Mouse (Mus musculus) left cerebral cortex, postnatal 4 days (tissue): Measurements from ENCODE around the gene Pcsk4. TPM values are rescaled to one million over a fixed set of nuclear protein-coding genes. Genes with fewer than 3 reads are reported as not detected.

ENCODE experiments used
- DNase-seq: peaks from one replicate; pipeline ENCODE4 v3.0.0-alpha.2; 2022
- intact Hi-C: fragments of 180-260 bp; cut with DNase I; formaldehyde crosslinking; loops from one replicate; pipeline ENCODE4 v1.15.1; 2025
- total RNA-seq, 2 experiments: library from RNA; stranded (reverse); gene quantifications; 2 replicates each; pipeline ENCODE4 v1.2.3; 2021

The Pcsk4 gene
- total RNA-seq, 2 experiments from 2014 or later, result 8.1 to 10.5 TPM

DNA sequence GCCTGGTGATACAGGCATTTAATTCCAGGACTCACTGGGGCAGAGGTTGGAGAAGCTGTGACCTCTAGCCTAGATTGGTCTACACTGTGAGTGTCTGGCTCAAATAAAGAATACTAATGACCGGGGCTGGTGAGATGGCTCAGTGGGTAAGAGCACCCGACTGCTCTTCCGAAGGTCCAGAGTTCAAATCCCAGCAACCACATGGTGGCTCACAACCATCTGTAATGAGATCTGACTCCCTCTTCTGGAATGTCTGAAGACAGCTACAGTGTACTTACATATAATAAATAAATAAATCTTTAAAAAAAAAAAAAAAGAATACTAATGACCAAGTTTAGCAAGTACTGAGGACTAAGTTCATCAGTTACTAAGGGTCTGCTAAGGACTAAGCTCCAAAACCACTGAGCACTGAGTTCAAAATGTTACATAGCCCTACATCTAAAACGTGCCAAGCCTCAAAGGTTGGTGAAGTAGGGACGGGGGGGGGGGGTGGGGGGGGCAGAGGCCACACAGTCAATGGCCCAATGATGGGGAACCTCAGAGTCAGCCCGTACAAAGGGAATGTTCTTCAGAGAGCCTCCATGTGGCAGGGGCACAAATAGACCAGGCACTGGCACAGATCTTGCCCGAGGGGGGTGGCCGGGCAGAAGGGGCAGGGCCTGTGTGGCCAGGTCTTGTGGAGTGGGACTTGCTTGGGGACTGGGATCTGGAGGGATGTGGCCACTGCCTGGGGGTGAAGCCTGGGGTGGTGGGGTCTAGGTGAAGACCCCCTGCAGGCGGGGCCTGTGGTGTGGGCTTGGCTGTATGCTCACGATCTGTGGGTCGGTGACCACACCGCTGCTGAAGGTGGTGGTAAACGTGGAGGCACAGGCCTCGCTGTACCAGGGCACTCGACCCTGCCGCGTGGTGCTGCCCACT lies 4.9 kb downstream of the Pcsk4 start:
- intact Hi-C loops, result no loop called here
- no peak for DNase-seq

DNA sequence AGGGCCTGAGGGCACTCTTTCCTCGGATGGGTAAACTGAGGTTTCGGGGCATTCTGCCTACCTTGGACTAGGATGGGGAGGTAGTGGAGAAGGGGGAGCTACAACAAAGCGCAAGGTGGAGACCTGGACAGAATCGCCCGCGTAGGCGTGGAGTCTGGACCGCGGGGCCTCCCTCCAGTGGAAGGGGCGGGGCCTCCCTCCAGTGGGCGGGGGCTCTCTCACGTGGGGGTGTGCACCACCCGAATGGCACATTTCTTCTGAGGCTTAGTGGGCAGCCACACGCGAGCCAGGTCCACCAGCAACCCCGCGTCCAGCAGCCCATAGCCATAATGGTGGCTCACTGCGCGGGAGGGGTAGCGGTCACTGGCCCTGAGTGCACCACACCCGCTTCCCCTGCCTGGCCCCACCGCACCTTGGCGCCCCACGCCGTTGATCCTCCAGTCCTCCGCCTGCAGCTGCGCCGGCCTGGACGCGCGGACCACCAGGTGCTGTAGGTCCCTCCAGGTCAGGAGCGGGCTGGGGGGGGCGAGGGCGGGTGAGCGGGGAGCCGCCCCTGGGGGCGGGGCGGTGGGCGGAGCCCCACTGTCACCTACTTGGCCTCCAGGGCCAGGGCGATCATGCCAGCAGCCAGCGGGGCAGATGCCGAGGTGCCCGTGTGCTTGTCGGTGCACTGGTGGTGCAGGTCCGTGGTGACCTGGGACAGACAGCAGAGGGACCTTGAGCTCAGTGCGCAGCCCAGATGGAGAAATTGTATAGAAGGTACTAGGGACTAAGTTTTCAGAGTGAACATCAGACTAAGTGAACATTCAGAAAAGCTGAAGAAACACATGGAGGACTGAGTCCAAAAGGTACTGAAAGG lies 5.8 kb downstream of the Pcsk4 start:
- intact Hi-C loops, result no loop called here

GRCm38 (mm10) chr10:80322811-80323211 lies 6.5 kb downstream of the Pcsk4 start:
- no peak for DNase-seq
- intact Hi-C loops, result no loop called here

More for the DNA sequence above, 5.8 kb downstream of the Pcsk4 start:
- peak; percentile 59 for DNase-seq

GRCm38 (mm10) chr10:80321670-80322581 lies 7.4 kb downstream of the Pcsk4 start:
- no peak for DNase-seq
- intact Hi-C loops, result no loop called here

DNA sequence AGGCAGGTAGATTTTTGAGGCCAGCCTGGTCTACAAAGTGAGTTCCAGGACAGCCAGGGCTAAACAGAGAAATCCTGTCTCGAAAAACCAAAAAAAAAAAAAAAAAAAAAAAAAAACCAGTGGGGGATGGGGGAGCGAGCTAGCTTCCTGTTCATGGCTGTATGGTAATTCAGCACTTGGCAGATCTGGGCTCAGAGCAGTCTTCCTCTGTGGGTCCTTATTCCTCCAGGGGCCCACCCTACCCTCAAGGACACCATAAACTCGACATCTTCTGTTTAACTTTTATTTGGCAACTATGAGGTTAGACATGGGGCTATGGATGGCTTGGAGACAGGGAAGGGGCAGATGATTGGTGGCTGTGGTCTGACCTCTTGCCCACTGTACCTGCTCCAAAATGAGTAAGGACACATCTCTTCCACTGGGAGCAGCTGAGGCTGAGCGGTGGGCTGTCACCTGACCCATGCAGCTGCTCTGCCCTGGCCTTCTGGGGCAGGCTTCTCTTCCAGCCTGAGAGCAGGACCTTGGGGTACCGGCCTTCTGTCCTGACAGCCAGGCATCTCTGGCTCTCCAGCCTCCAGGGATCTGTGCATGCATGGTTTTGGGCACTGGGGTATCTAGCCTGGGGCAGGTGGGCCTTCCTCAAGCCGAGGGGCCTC lies 8.2 kb downstream of the Pcsk4 start:
- no peak for DNase-seq

DNA sequence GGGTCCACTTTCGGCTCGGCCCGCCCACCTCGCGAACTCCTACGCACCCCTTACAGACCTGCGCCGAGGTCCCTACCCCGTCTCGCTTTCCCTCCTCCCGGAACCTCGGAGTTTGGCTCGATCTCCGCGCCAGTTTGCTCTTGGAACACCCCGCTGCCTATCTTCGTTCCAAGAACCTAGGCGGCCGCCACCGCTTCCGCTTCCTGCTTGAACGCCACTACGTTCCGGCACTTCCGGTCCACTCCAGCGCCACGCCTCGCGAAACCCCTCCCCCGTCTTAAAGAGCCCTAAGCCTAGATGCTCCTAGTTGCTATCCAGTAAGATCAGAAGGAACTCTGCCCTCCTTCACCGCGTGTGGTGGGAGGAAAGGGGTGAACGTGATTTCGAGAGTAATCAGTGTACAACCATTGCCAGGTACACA lies 8.9 kb downstream of the Pcsk4 start, which contains the start of gene 2310011J03Rik:
Gene 2310011J03Rik (minus strand): TSS at position 198 of the 421 bp plus-strand sequence.
- intact Hi-C loops, result no loop called here
- peak; percentile 90 for DNase-seq

More for the DNA sequence above, 8.2 kb downstream of the Pcsk4 start:
- intact Hi-C loops, result no loop called here

DNA sequence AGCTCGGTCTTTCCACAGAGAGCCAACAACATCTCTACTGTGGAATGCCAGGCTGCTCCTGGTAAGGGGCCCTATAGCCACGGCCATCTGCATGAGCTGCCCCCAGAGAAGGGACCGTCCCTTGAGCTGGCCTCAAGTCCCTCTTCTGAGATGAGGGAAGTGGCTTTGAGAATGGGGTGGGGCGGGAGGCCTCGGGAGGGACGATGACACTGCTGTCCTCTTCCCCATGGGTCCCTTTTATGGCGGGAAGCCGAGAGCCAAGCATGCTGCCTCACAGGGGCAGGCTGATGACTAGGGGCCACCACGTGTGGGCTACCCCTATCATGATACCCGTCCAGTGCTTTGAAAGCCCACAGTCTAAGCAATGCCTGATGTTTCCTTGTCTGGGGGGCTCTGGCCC lies 12.3 kb downstream of the Pcsk4 start:
- intact Hi-C loops, result no loop called here
- no peak for DNase-seq

DNA sequence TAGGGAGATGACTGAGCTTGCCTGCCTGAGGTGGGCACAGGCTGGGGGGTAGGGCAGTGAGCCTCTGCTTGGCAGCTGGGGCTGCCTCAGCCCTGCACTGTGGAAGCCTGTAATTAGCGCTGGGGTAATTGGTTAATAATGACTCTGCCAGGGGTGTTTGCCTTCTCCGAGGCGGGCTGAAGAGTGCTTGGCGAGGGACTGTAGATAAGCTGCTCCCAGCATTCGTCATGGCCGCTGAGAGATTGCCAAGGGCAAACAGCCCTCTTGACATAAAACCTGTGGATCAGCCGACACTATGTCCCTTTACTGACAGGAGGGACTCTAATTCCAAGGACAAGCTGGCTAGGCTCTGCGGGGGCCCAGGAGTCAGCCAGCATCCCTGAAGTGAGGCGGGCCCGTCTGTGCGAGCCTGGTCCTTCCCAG lies 12.9 kb downstream of the Pcsk4 start:
- peak; percentile 35 for DNase-seq
- intact Hi-C loops, result no loop called here

- intact Hi-C loops, result no loop called here
- no peak for DNase-seq
Measured at GRCm38 (mm10) chr10:80315315-80315714, 14.0 kb downstream of the Pcsk4 start.

GRCm38 (mm10) chr10:80314494-80315001 lies 14.8 kb downstream of the Pcsk4 start:
- no peak for DNase-seq
- intact Hi-C loops, result no loop called here

GRCm38 (mm10) chr10:80313627-80314201 lies 15.6 kb downstream of the Pcsk4 start:
- intact Hi-C loops, result no loop called here
- peak; percentile 34 for DNase-seq

GRCm38 (mm10) chr10:80312586-80313504 lies 16.5 kb downstream of the Pcsk4 start:
- intact Hi-C loops, result no loop called here
- peak; percentile 31 for DNase-seq

DNA sequence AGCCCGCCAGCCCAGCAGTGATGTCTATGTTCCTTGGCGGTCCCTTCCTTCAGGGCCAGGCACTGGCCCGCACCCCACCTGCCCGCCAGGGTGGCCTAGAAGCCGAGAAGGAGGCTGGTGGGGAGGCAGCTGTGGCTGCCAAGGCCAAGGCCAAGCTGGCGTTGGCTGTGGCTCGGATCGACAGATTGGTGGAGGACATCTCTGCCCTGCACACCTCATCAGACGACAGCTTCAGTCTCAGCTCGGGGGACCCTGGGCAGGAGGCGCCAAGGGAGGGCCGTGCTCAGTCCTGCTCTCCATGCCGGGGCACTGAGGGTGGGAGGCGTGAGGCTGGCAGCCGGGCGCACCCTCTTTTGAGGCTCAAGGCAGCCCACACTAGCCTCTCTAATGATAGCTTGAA lies 17.7 kb downstream of the Pcsk4 start:
- peak; percentile 53 for DNase-seq
- intact Hi-C loops, result no loop called here

GRCm38 (mm10) chr10:80304862-80305261 lies 24.4 kb downstream of the Pcsk4 start:
- intact Hi-C loops, result no loop called here
- no peak for DNase-seq

GRCm38 (mm10) chr10:80304458-80304857 lies 24.8 kb downstream of the Pcsk4 start:
- intact Hi-C loops, result no loop called here
- DNase-seq, result no peak

DNA sequence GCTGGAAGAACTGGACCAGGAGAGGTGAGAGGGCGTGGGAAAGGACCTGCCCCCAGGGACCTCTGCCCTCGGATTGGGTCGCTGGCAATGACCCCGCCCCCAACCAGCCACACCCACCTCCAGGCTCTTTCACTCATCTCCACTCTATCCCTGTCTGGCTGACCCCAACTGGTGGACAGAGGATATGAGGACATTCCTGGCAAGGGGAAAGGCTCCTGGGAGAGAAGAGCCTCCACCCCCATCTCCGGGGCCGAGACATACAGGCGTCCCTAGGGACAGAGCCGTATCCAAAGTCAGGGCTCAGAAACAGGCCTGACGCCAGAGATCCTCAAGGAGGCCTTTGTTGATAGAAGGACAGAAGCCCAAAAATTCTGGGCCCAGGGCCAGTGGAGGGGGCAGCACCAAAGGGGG lies 26.8 kb downstream of the Pcsk4 start:
- DNase-seq, result peak; percentile 90

DNA sequence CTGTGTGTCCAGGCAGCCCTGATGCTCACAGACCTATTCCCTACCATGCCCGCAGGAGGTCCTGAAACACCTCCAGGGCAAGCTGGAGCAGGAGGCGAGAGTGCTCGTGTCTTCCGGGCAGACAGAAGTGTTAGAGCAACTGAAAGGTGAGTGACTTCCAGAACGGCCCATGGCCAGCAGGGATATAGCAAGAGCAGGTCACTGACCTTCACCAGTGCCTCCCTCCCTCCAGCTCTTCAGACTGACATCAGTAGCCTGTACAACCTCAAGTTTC lies 27.3 kb downstream of the Pcsk4 start:
- intact Hi-C loops, result no loop called here
- no peak for DNase-seq

More for the DNA sequence above, 26.8 kb downstream of the Pcsk4 start:
- intact Hi-C loops, result no loop called here
